Mouse (Mus musculus): Measurements from ENCODE around the gene Timp4. TPM values are rescaled to one million over a fixed set of nuclear protein-coding genes. Genes with fewer than 3 reads are reported as not detected.

Timp4 gene
- polyA plus RNA-seq, 1 experiment = 0.22 TPM

GRCm38 (mm10) chr6:115286441-115286840 lies 34.4 kb upstream of the Timp4 start:
- no peak overlapping the region for H3K4me3 ChIP-seq (ENCODE audit: extremely low read depth, insufficient read depth, insufficient read length)
- no peak for TF ChIP-seq POLR2A (IDR thresholded peaks at IDR 0.05; ENCODE audit: low read depth, low read length)
- no peak for TF ChIP-seq CTCF (IDR thresholded peaks at IDR 0.05; ENCODE audit: extremely low read depth, insufficient read depth, insufficient read length, insufficient replicate concordance)
- no peak for DNase-seq (ENCODE audit: low read depth in 1 of 2, low spot score in 2 of 2)
- H3K4me1 ChIP-seq (ENCODE audit: control insufficient read depth, insufficient read depth, insufficient read length) = no peaks in the 10 kb centered on the region
- H3K27ac ChIP-seq (ENCODE audit: insufficient read depth, low read length) = no peak overlapping the region
- no peaks in the 10 kb centered on the region for H3K36me3 ChIP-seq (ENCODE audit: control insufficient read depth, insufficient read depth, low read length)
- WGBS = 87% methylated on average over 6 of the region's 6 CpGs
- H3K27me3 ChIP-seq (ENCODE audit: control insufficient read depth, insufficient read depth, low read length) = no peaks in the 10 kb centered on the region

GRCm38 (mm10) chr6:115284153-115284552 lies 32.1 kb upstream of the Timp4 start:
- 61% methylated on average over 2 of the region's 2 CpGs for WGBS
- TF ChIP-seq CTCF (IDR thresholded peaks at IDR 0.05; ENCODE audit: extremely low read depth, insufficient read depth, insufficient read length, insufficient replicate concordance) = no peak
- TF ChIP-seq POLR2A (IDR thresholded peaks at IDR 0.05; ENCODE audit: low read depth, low read length) = no peak
- no peaks in the 10 kb centered on the region for H3K4me1 ChIP-seq (ENCODE audit: control insufficient read depth, insufficient read depth, insufficient read length)

GRCm38 (mm10) chr6:115279639-115280038 lies 27.6 kb upstream of the Timp4 start:
- no peaks in the 10 kb centered on the region for H3K4me1 ChIP-seq (ENCODE audit: control insufficient read depth, insufficient read depth, insufficient read length)
- no peaks in the 10 kb centered on the region for H3K36me3 ChIP-seq (ENCODE audit: control insufficient read depth, insufficient read depth, low read length)
- no peak overlapping the region for H3K4me3 ChIP-seq (ENCODE audit: extremely low read depth, insufficient read depth, insufficient read length)
- no peak overlapping the region for H3K27ac ChIP-seq (ENCODE audit: insufficient read depth, low read length)
- DNase-seq (ENCODE audit: low read depth in 1 of 2, low spot score in 2 of 2) = no peak
- no peaks in the 10 kb centered on the region for H3K27me3 ChIP-seq (ENCODE audit: control insufficient read depth, insufficient read depth, low read length)
- TF ChIP-seq POLR2A (IDR thresholded peaks at IDR 0.05; ENCODE audit: low read depth, low read length) (no peak), CTCF (IDR thresholded peaks at IDR 0.05; ENCODE audit: extremely low read depth, insufficient read depth, insufficient read length, insufficient replicate concordance) (no peak)
- WGBS = 64% methylated on average over 2 of the region's 2 CpGs

More at GRCm38 (mm10) chr6:115284153-115284552, 32.1 kb upstream of the Timp4 start:
- Histone ChIP-seq H3K36me3 (ENCODE audit: control insufficient read depth, insufficient read depth, low read length) (no peaks in the 10 kb centered on the region), H3K27me3 (ENCODE audit: control insufficient read depth, insufficient read depth, low read length) (no peaks in the 10 kb centered on the region), H3K27ac (ENCODE audit: insufficient read depth, low read length) (no peak overlapping the region), H3K4me3 (ENCODE audit: extremely low read depth, insufficient read depth, insufficient read length) (no peak overlapping the region)
- DNase-seq (ENCODE audit: low read depth in 1 of 2, low spot score in 2 of 2) = no peak

- no peaks in the 10 kb centered on the region for H3K27me3 ChIP-seq (ENCODE audit: control insufficient read depth, insufficient read depth, low read length)
These were observed 26.1 kb upstream of the Timp4 start for GRCm38 (mm10) chr6:115278086-115278485.

GRCm38 (mm10) chr6:115275116-115275815 lies 23.3 kb upstream of the Timp4 start:
- no peak overlapping the region for H3K4me3 ChIP-seq (ENCODE audit: extremely low read depth, insufficient read depth, insufficient read length)
- H3K27ac ChIP-seq (ENCODE audit: insufficient read depth, low read length) = no peak overlapping the region
- no peaks in the 10 kb centered on the region for H3K27me3 ChIP-seq (ENCODE audit: control insufficient read depth, insufficient read depth, low read length)
- no peaks in the 10 kb centered on the region for H3K36me3 ChIP-seq (ENCODE audit: control insufficient read depth, insufficient read depth, low read length)
- no peak for DNase-seq (ENCODE audit: low read depth in 1 of 2, low spot score in 2 of 2)
- H3K4me1 ChIP-seq (ENCODE audit: control insufficient read depth, insufficient read depth, insufficient read length) = no peaks in the 10 kb centered on the region
- TF ChIP-seq CTCF (IDR thresholded peaks at IDR 0.05; ENCODE audit: extremely low read depth, insufficient read depth, insufficient read length, insufficient replicate concordance) (no peak), POLR2A (IDR thresholded peaks at IDR 0.05; ENCODE audit: low read depth, low read length) (no peak)
- WGBS = 94% methylated on average over 10 of the region's 10 CpGs

More at GRCm38 (mm10) chr6:115278086-115278485, 26.1 kb upstream of the Timp4 start:
- no peak for TF ChIP-seq CTCF (IDR thresholded peaks at IDR 0.05; ENCODE audit: extremely low read depth, insufficient read depth, insufficient read length, insufficient replicate concordance)
- TF ChIP-seq POLR2A (IDR thresholded peaks at IDR 0.05; ENCODE audit: low read depth, low read length) = no peak
- Histone ChIP-seq H3K36me3 (ENCODE audit: control insufficient read depth, insufficient read depth, low read length) (no peaks in the 10 kb centered on the region), H3K27ac (ENCODE audit: insufficient read depth, low read length) (no peak overlapping the region), H3K4me3 (ENCODE audit: extremely low read depth, insufficient read depth, insufficient read length) (no peak overlapping the region), H3K4me1 (ENCODE audit: control insufficient read depth, insufficient read depth, insufficient read length) (no peaks in the 10 kb centered on the region)
- DNase-seq (ENCODE audit: low read depth in 1 of 2, low spot score in 2 of 2) = no peak
- WGBS = 70% methylated on average over 8 of the region's 8 CpGs

GRCm38 (mm10) chr6:115274705-115275104 lies 22.7 kb upstream of the Timp4 start:
- no peak for TF ChIP-seq POLR2A (IDR thresholded peaks at IDR 0.05; ENCODE audit: low read depth, low read length)
- no peak for TF ChIP-seq CTCF (IDR thresholded peaks at IDR 0.05; ENCODE audit: extremely low read depth, insufficient read depth, insufficient read length, insufficient replicate concordance)
- Histone ChIP-seq H3K27me3 (ENCODE audit: control insufficient read depth, insufficient read depth, low read length) (no peaks in the 10 kb centered on the region), H3K4me3 (ENCODE audit: extremely low read depth, insufficient read depth, insufficient read length) (no peak overlapping the region), H3K27ac (ENCODE audit: insufficient read depth, low read length) (no peak overlapping the region), H3K36me3 (ENCODE audit: control insufficient read depth, insufficient read depth, low read length) (no peaks in the 10 kb centered on the region), H3K4me1 (ENCODE audit: control insufficient read depth, insufficient read depth, insufficient read length) (no peaks in the 10 kb centered on the region)
- 81% methylated on average over 9 of the region's 9 CpGs for WGBS
- DNase-seq (ENCODE audit: low read depth in 1 of 2, low spot score in 2 of 2) = no peak

- no peak overlapping the region for H3K27ac ChIP-seq (ENCODE audit: insufficient read depth, low read length)
- H3K4me1 ChIP-seq (ENCODE audit: control insufficient read depth, insufficient read depth, insufficient read length) = no peaks in the 10 kb centered on the region
- TF ChIP-seq CTCF (IDR thresholded peaks at IDR 0.05; ENCODE audit: extremely low read depth, insufficient read depth, insufficient read length, insufficient replicate concordance) (no peak), POLR2A (IDR thresholded peaks at IDR 0.05; ENCODE audit: low read depth, low read length) (no peak)
- no peak overlapping the region for H3K4me3 ChIP-seq (ENCODE audit: extremely low read depth, insufficient read depth, insufficient read length)
- DNase-seq (ENCODE audit: low read depth in 1 of 2, low spot score in 2 of 2) = no peak
- no peaks in the 10 kb centered on the region for H3K27me3 ChIP-seq (ENCODE audit: control insufficient read depth, insufficient read depth, low read length)
- WGBS = 88% methylated on average over 10 of the region's 10 CpGs
- no peaks in the 10 kb centered on the region for H3K36me3 ChIP-seq (ENCODE audit: control insufficient read depth, insufficient read depth, low read length)
These were observed 21.3 kb upstream of the Timp4 start for GRCm38 (mm10) chr6:115273346-115273745.

All from spleen, adult 2 months (tissue).